Mouse (Mus musculus): ENCODE measurements around the gene Mbnl2.

Mbnl2 gene

DNA sequence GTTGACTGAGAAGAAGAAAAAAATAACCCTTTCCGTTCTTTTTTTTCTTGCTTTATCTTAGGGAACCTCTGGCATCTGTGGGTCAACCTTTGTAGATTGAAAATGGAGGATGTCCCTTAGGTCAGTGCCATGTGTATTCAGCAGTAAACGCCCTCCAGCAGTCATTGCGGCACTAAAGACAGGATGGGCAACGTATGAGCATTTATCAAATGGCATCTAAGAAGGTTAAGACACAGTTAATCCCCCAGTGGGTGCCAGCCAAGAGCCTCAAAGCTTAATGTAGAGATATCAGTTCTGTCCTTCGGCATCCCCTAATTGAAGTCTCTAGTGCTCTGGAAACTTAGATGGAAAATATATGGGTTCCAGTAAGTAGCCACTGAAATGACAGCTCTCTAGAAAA lies 723 bp upstream of the Mbnl2 start:
- no peak for DNase-seq (ENCODE audit: low spot score in 2 of 2)

DNA sequence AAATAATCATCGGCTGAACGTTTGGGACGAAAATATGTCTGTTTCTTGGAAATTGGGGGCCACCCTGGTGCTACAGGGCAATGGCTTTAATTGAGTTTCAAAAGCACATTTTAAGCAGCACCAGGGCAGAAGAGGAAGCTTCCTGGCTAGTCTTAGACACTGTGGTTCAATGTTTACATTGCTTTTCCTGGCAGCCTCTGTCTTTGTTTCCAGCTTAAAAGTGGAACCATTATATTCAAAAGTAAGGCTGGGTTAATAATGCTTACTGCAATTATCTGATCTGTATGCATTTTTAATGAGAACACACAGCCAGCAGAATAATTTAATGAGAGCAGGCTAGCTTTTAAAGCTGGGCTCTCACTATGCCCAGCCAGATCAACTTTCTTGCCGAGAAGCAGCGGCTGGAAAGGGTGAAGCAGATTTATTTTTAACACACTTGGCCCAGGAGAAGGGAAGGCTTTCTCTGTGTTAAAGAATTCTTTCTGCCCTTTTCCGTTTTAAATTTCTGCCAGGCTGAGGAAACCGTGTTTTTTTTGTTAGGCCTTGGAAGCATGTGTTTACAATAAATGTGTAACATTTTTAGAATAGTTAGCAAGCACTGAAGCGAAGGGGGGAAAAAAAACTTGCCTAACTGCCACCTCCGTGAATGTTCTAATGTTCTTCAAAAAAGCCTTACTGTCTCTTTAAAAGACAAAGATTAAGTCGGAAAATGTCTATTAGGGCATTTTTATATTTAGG lies 1.0 kb downstream of the Mbnl2 start:
- DNase-seq (ENCODE audit: low spot score in 2 of 2) = no peak

- DNase-seq (ENCODE audit: low spot score in 2 of 2) = no peak
Measured at GRCm38 (mm10) chr14:120277081-120277656, 1.7 kb downstream of the Mbnl2 start.

DNA sequence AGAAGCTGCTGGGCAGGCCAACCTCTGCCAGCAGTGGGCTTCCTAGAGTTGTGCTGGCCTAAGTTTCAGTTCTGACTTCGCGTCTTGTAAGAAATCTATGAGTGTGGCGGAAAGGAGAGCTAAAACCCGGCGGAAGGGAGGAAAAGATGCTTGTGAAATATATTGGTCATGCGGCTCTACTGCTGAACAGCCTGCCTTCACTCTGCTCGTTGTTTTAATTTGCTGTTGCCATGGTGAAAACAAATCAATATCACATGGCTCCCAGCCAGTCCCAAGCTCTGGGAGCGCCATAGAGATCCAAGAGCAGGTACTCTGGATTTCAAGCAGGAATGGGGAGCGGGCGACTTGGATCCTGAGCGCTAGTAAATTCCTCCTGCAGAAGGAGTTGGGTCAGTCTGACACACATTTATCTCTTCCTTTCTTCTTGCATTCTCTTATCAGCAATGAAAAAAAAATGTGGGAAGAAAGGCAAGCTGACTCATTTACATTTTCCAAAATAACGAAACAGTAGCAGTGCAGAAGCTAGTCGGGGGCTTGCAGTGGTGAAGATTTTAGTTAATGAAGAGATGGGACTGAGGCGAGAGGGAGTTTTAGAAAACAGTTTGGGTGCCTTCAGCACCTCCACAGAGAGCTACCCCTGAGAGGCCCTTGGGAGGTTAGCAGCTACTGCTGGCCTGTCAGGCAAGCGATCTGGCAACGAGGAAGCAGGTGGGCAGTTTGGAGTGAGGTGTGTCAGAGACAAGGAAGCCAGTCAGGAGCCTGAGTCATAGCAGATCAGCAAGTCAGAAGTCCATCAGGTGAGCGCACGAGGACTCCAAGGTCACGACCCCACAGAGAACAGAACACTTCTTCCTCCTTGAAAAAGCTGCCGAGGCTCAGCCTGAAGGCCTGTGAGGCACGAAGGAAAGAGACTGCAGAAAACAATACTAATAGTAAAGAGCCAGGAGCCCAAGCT lies 3.1 kb downstream of the Mbnl2 start:
- no peak for DNase-seq (ENCODE audit: low spot score in 2 of 2)

DNA sequence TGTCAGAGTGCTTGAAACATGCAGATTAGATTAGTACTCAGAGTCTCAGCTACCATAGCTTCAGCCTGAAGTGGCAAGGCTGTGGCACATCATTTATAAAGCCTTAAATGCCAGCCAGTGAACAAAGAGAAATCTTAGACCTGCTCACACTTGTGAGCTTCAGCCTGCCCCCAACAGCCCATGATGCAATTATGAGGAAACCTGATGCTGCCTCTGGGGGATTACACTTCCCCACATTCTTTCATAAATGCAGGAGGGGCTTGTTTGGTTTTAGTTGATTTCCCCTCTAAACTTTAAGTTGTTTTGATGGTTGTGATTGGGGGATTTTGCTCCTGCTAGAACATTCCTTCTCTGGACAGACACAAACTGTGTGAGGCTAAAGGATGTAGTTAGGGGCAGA lies 4.7 kb downstream of the Mbnl2 start:
- DNase-seq (ENCODE audit: low spot score in 2 of 2) = no peak

DNA sequence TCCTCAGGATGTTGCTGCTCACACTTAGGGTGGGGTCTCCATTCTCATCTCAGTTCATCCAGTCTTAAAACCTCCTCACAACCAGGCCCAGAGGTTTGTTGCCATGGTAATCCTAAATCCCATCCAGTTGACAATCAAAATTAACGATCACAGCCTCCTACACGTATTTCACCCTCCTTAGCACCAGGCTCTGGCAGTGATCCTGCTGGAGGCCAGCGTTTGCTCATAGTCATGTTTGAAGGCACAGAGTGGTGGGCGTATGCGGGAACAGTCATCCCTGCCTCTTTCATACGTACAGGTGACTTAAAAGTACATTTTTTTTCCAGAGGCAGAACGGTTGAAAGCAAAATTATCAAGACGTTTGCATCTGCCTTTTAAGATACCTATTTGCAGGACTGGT lies 8.3 kb downstream of the Mbnl2 start:
- DNase-seq (ENCODE audit: low spot score in 2 of 2) = no peak

GRCm38 (mm10) chr14:120284504-120284903 lies 9.0 kb downstream of the Mbnl2 start:
- no peak for DNase-seq (ENCODE audit: low spot score in 2 of 2)

- no peak for DNase-seq (ENCODE audit: low spot score in 2 of 2)
Measured at GRCm38 (mm10) chr14:120287121-120287986, 11.9 kb downstream of the Mbnl2 start.

GRCm38 (mm10) chr14:120287987-120288275 lies 12.5 kb downstream of the Mbnl2 start:
- no peak for DNase-seq (ENCODE audit: low spot score in 2 of 2)

GRCm38 (mm10) chr14:120288378-120289002 lies 13.0 kb downstream of the Mbnl2 start:
- DNase-seq (ENCODE audit: low spot score in 2 of 2) = no peak

DNA sequence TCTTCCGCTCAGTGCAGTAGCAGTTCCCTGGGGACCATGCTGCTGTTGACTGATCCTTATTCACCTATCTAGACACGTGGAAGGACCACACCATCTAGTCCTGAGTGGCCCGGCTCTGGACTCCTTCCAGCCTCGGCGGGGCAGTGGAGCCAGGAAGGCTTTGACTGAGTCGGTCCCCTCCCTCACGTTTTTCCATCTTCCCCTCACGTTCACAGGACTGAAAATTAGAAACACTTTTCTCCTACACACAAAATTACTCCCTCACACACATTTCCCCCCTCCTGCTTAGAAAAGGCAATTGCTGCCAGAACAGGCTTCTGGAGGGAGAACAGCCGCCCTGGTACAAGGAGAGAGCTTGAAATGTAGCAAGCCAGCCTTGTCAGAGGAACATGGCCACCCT lies 13.6 kb downstream of the Mbnl2 start:
- DNase-seq (ENCODE audit: low spot score in 2 of 2) = no peak

DNA sequence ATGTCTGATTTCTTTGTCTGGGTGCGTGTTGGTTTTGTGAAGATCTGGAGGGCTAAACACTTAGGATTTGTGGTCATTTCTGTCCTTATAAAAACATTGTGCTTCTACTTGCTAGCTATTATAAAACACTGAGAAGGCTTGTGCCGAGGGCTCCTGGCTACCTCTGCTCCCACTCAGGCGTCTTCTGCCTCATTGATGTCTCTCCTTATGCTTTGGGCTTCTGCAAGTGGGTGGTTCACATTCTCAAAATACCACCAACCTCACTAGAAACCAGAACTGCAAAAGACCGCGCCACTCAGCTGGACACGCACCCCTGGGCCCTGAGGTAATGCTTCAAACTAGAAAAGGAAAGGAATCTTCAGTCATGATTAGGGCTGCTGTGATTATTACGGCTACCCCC lies 14.1 kb downstream of the Mbnl2 start:
- no peak for DNase-seq (ENCODE audit: low spot score in 2 of 2)

GRCm38 (mm10) chr14:120291226-120291757 lies 15.8 kb downstream of the Mbnl2 start:
- no peak for DNase-seq (ENCODE audit: low spot score in 2 of 2)

GRCm38 (mm10) chr14:120292133-120292532 lies 16.7 kb downstream of the Mbnl2 start:
- no peak for DNase-seq (ENCODE audit: low spot score in 2 of 2)

DNA sequence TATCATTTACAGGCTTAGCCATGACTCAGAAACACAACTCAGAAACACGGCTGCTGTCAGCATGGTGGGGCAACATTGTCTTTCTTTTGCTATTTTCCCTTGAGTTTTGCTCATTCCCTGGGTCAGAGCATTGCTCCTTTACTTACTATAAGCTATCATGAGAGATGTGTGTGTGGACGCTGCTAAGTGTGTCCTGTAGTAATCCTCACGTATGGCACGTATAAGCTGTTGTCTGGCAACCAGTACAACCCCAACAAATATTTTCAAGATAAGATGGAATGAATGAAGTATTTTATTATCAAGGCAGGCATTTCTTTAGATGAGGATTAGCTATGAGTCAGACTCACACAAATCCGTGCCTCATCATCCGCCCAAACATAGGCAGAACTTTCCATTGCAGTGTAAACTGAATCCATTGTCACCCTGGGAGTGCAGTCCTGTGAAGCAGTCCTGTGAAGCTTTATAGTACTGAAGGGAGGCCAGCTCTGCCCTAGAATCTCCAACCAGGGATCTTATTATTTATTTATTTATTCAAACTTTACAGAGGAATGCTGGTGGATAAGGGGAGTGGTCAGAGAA lies 17.2 kb downstream of the Mbnl2 start:
- no peak for DNase-seq (ENCODE audit: low spot score in 2 of 2)

DNA sequence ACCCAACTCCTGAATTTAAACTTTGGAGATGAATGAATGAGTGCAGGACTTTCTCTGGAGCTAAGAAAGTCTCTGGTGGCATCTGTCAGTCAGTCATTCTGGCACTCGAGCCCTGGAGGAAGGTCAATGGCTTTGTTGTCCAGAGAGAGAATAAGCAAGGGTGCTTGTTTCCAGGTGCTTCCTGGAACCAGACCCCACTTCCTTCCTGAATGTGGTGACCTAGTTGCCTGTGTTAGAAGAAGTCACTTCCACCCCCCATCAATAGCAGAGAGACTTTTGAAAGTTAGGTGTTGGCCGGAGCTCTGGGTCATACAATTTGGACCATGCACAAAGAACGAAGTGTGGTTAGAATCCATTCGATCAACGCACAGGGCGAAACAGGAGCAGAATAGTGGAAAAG lies 19.0 kb downstream of the Mbnl2 start:
- no peak for DNase-seq (ENCODE audit: low spot score in 2 of 2)

GRCm38 (mm10) chr14:120295355-120296220 lies 20.1 kb downstream of the Mbnl2 start:
- DNase-seq (ENCODE audit: low spot score in 2 of 2) = no peak

DNA sequence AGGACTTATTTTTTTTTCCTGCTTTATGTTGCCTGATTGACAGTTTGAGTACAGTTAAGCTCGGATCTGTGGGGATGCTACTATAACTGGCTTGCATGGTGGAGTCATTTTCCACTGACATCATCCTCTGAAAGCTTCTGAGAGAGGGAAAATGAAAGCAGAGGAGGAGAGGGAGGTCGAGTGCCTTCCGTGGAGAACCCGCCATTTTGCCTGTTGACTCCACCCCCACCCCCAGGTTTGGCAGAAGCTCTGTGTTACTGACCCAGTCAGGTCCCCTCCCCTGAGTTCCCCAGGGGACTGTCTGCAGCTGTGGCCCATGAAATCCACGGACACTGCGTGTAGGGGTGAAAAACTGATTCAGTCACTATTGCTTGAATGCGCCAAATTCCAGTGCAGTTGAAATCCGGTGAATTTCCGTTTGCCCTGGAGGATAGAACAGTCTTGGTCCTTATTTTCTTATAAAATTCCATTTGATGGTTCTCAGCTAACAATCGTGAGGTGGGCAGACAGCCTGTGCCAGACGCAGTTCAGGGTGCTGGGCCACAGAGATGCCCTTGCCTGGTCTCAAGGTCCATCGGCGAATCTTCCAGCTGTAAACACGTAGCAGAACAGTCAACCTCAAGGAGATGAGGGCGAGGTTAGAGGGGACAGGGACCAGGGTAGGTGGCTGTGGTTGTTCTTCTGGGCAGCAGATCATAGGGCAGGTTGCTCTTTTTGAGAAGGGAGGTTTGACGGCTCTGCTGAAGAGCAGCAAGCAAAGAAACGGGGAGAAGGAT lies 20.9 kb downstream of the Mbnl2 start:
- DNase-seq (ENCODE audit: low spot score in 2 of 2) = no peak

DNA sequence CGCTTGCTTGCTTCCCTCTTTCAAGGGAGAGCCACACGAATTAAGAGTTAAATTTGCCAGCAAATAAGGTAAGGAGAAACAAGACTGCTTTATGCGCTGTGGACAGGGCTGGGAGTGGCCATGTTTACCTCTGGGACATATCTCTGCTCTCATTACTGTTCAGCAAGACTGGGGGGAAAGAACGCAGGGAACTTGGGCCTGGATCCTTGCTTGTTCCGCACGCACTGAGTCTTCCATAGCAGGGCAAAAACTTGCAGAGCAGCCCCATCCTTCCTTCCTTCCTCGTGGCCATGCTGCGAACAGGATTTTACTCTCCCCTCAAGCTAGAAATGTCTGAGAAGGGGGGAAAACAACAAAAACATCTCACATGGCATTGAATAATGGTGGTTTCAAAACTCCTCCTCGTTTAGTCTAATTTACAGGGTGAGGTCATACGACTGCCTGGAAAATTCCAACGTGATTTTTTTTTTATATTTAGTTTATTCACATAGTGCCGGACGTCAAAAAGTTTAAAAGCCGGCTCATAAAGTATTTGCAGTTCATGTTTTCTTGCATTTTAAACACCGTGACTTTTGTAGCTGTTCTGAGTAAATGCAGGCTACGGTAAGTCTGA lies 21.8 kb downstream of the Mbnl2 start:
- DNase-seq (ENCODE audit: low spot score in 2 of 2) = no peak
